Mouse (Mus musculus) retina, embryonic 14.5 days (tissue): Measurements from ENCODE around the gene Mup17.
A peak's percentile ranks its signal among the peaks of the same experiment; 100 is the strongest.
"Not testable (repeated sequence)": the region's sequence is repeated elsewhere in the genome, so short reads cannot be mapped to it uniquely, and the experiment has no call there.

Source experiments
- DNase-seq: peaks from one replicate; pipeline ENCODE4 v3.0.0-alpha.2; 2015; ENCODE audit warnings: low spot score

Gene Mup17

DNA sequence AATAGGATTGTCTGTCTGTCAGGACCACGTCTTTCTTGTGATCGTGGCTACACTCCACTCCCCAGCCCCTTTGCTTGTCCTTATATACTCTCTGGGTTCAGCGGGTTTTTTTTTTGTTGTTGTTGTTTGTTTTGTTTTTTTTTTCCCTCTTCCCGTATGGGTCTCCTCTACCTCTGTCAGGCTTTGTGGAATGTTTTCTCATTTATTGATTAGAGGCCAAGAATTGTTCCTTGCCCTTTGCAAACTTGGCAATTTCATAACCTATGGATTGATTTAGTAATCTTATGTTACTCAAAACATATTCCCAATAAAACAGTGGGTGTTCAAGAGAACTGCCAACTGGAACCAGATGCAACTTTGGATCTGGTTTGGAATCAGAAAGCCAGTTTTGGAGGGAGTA, at the start of gene Mup17:
Gene Mup17, minus strand, starts transcription at position 101 of the 400 bp plus-strand sequence.
- DNase-seq, result not testable (repeated sequence)

DNA sequence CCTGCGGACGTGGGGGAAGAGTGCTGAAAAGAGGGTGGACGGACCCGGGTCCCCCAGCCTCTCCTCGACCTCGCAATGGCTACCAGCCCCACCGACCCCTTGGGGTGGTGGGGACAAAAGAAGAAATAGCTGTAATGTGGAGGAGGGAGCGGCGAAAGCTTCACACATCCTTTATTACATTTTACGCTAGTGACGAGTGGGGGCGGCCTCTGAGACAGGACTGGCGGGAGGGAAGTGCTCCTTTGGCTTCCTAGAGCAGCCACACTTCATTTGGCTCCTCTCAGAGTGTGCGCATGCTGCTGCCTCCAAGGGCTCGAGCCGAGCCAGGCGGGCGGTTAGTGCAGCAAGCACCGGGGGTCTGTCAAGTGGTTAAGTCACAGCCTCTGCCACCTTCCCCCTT, 24.1 kb downstream of the Mup17 start:
- peak; percentile 1 for DNase-seq

DNA sequence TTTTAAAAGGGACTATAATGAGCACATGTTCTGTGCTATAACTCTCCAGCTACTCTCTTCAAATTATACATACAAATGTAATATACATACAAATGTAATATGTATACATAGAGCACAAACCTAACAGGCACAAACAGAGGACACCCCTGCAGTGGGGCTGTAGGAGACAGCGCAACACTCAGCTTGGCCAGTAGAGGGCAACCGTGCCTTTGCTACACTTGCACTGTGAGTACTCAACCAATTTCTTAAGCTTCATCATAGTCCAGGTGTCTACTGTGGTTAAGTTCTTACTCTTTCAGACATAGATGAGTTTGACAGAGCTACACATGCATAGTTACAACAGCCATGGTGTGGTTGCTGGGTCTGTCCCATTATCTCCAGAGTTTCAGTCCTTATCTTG, 39.8 kb downstream of the Mup17 start:
- peak; percentile 45 for DNase-seq
